Mouse (Mus musculus): ENCODE measurements around the gene Braf.
"Not testable (repeated sequence)": the region's sequence is repeated elsewhere in the genome, so short reads cannot be mapped to it uniquely, and the experiment has no call there.

DNA sequence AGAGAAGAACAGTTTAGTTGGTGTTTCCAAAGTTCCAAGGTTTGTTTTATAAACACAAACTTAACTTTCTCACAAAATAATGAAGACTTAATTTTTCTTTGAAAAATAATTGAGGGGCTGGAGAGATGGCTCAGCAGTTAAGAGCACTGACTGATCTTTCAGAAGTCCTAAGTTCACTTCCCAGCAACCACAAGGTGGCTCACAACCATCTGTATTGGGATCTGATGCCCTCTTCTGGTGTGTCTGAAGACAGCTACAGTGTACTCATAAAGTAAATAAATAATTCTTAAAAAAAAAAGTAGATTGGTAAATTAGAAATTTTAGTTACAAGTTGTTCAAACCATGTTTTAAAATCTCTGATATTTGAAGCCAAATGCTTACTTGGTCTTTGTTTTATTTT, 38.4 kb downstream of the Braf start:
- TF ChIP-seq POLR2A (IDR thresholded peaks at IDR 0.05; ENCODE audit: borderline replicate concordance, insufficient read depth, low read length); CTCF (IDR thresholded peaks at IDR 0.05; ENCODE audit: borderline replicate concordance, insufficient read depth, low read depth, low read length): not testable (repeated sequence)
